Mouse (Mus musculus): ENCODE measurements around the gene Rpl7a. TPM values are rescaled to one million over a fixed set of nuclear protein-coding genes. Genes with fewer than 3 reads are reported as not detected.

The Rpl7a gene
- polyA plus RNA-seq, 1 experiment from 2014 or later = 697 TPM

GRCm38 (mm10) chr2:26913416-26914147, 3.0 kb downstream of the Rpl7a start:
- POLR2A ChIA-PET = interaction anchor here (0.6 kb wide), 1 partner anchor 150 kb away, joined by 3 read pairs; no protein-coding TSS in a partner anchor
- CTCF ChIA-PET = interaction anchor here (1.1 to 2.0 kb wide), 2 partner anchors 17 to 267 kb away, joined by 3 to 7 read pairs; no protein-coding TSS in a partner anchor
- no peak for DNase-seq (ENCODE audit: low read depth, low spot score)
- in situ Hi-C loops (cut with MboI; ENCODE audit: low pct_unique_long_range_greater_than_20kb) = loop anchor here (25.0 kb wide), 1 partner anchor 476 kb away; the partner anchor contains the start of gene Sec16a
- no peak for ATAC-seq
- no peak for TF ChIP-seq CTCF (IDR thresholded peaks at IDR 0.05)
- no peaks in the 10 kb centered on the region for H3K27me3 ChIP-seq

- in situ Hi-C loops (cut with MboI; ENCODE audit: low pct_unique_long_range_greater_than_20kb) = loop anchor here (25.0 kb wide), 1 partner anchor 477 kb away; the partner anchor contains the start of gene Sec16a
- no peaks in the 10 kb centered on the region for H3K27me3 ChIP-seq
- ChIA-PET CTCF (no interaction called here), POLR2A (no interaction called here)
- TF ChIP-seq CTCF (IDR thresholded peaks at IDR 0.05) = no peak
- no peak for DNase-seq (ENCODE audit: low read depth, low spot score)
- no peak for ATAC-seq
These were observed 3.8 kb downstream of the Rpl7a start for GRCm38 (mm10) chr2:26914148-26914941.

DNA sequence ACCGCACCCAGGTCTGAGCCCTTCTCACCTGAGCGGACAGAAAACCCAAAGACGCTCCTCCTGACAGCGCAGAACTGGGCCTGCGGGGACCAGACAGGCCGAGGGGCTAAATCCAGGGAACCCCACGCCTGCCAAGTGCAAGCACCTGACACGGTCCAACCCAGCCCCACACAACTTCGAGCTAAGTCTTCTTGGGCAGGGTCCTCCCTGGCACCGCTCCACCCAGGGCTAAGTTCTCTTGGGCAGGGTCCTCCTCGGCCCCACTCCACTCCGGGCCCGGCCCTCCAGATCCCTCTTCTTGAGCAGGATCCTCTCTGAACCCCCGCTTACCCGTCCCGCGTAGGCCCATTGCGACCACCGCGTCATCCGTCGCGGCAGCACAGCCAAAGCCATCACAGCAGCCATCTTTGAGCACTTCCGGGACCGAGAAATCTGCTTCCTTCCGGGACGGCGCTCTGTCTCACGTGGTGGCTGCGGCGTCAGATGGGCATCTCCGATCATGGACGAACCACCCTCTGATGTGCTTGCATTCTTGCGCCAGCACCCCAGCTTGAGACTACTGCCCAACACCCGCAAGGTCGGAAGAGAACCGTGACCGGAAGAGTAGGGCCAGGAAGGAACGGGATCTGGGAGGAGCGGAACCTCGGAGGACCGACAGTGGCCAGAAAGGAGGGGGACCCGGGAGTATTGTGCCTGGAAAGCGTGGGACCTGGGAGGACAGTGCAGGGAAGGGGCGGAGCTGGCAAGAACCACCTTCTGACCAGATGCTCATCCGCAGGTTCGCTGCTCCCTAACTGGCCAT, 5.6 kb downstream of the Rpl7a start, which contains the start of the genes Surf2 and Surf1:
Gene Surf2 (plus strand): TSS at position 441 of the 802 bp plus-strand sequence.
Gene Surf1 (minus strand): TSS at position 604 of the 802 bp plus-strand sequence.
- peak; percentile 55 for ATAC-seq
- in situ Hi-C loops (cut with MboI; ENCODE audit: low pct_unique_long_range_greater_than_20kb) = loop anchor here (25.0 kb wide), 1 partner anchor 479 kb away; the partner anchor contains the start of gene Sec16a
- ChIA-PET CTCF (interaction anchor here (1.4 to 2.5 kb wide), 2 partner anchors 13 to 14 kb away, joined by 3 to 10 read pairs; partner anchors contain the start of gene Surf6), POLR2A (interaction anchor here (1.1 to 3.3 kb wide), 2 partner anchors 10 to 16 kb away, joined by 4 to 17 read pairs; no protein-coding TSS in a partner anchor)
- DNase-seq (ENCODE audit: low read depth, low spot score) = no peak
- no peak for TF ChIP-seq CTCF (IDR thresholded peaks at IDR 0.05)
- H3K27me3 ChIP-seq = no peaks in the 10 kb centered on the region

DNA sequence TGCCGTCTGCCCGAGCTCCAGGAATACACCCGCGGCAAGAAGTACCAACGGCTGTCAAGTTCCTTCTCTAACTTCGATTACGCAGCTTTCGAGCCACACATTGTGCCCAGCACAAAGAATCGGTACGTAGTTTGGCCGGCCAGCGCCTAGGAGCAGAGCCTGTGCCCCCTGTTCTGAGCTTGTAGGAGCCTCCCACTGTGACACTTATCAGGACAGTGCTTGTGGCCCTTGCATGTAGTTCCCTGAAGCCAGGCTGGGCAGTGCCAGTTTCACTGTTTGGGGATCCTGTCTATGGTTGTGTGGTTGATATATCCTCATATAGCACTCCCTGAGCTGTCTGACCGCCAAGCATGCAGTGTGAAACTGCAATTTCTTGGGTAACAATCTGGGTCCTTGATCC, 6.2 kb downstream of the Rpl7a start:
- no peak for DNase-seq (ENCODE audit: low read depth, low spot score)
- CTCF ChIA-PET = interaction anchor here (1.4 to 2.5 kb wide), 2 partner anchors 13 to 14 kb away, joined by 3 to 10 read pairs; partner anchors contain the start of gene Surf6
- TF ChIP-seq CTCF (IDR thresholded peaks at IDR 0.05) = no peak
- ATAC-seq = no peak
- in situ Hi-C loops (cut with MboI; ENCODE audit: low pct_unique_long_range_greater_than_20kb) = loop anchor here (25.0 kb wide), 1 partner anchor 479 kb away; the partner anchor contains the start of gene Sec16a
- POLR2A ChIA-PET = interaction anchor here (3.3 kb wide), 1 partner anchor 10 kb away, joined by 17 read pairs; no protein-coding TSS in a partner anchor
- no peaks in the 10 kb centered on the region for H3K27me3 ChIP-seq

GRCm38 (mm10) chr2:26919684-26920083, 9.1 kb downstream of the Rpl7a start:
- in situ Hi-C loops (cut with MboI; ENCODE audit: low pct_unique_long_range_greater_than_20kb) = loop anchor here (25.0 kb wide), 1 partner anchor 482 kb away; the partner anchor contains the start of gene Sec16a
- no peaks in the 10 kb centered on the region for H3K27me3 ChIP-seq
- ChIA-PET CTCF (interaction anchor here (1.3 to 2.4 kb wide), 3 partner anchors 10 to 12 kb away, joined by 3 to 7 read pairs (median 3); no protein-coding TSS in a partner anchor), POLR2A (interaction anchor here (0.6 kb wide), 1 partner anchor 16 kb away, joined by 4 read pairs; no protein-coding TSS in a partner anchor)
- ATAC-seq (no peak), DNase-seq (ENCODE audit: low read depth, low spot score) (no peak)
- TF ChIP-seq CTCF (IDR thresholded peaks at IDR 0.05) = no peak

GRCm38 (mm10) chr2:26920190-26920855, 9.8 kb downstream of the Rpl7a start:
- in situ Hi-C loops (cut with MboI; ENCODE audit: low pct_unique_long_range_greater_than_20kb) = loop anchor here (25.0 kb wide), 1 partner anchor 483 kb away; the partner anchor contains the start of gene Sec16a
- DNase-seq (ENCODE audit: low read depth, low spot score) (no peak), ATAC-seq (no peak)
- CTCF ChIA-PET = interaction anchor here (1.3 to 1.5 kb wide), 2 partner anchors 10 to 11 kb away, joined by 3 read pairs; no protein-coding TSS in a partner anchor
- POLR2A ChIA-PET = interaction anchor here (0.6 kb wide), 1 partner anchor 16 kb away, joined by 4 read pairs; no protein-coding TSS in a partner anchor
- H3K27me3 ChIP-seq = no peaks in the 10 kb centered on the region
- no peak for TF ChIP-seq CTCF (IDR thresholded peaks at IDR 0.05)

DNA sequence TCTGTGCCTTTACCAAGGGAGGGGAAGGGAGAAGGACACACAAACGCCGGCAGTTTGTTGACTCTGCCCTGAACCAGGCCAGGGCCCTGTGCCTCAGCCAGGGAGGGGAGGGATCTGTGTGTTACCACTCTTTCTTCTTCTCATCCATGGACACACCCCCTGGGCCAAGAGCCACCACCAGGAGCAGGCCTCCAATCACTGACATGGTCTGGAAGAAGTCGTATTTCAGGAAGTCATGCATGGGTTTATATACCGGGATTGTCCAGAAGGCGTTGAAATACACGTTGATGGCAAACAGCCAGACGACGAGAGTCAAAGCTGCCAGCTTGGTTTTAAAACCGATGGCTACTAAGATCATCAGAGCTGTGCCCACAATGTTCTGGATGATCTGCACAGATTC, 11.2 kb downstream of the Rpl7a start:
- POLR2A ChIA-PET = interaction anchor here (0.9 kb wide), 1 partner anchor 10 kb away, joined by 3 read pairs; no protein-coding TSS in a partner anchor
- CTCF ChIA-PET = interaction anchor here (0.8 to 1.6 kb wide), 5 partner anchors 10 to 117 kb away, joined by 3 to 4 read pairs (median 3); no protein-coding TSS in a partner anchor
- TF ChIP-seq CTCF (IDR thresholded peaks at IDR 0.05) = no peak
- DNase-seq (ENCODE audit: low read depth, low spot score) = no peak
- ATAC-seq = no peak
- in situ Hi-C loops (cut with MboI; ENCODE audit: low pct_unique_long_range_greater_than_20kb) = loop anchor here (25.0 kb wide), 1 partner anchor 484 kb away; the partner anchor contains the start of gene Sec16a
- no peaks in the 10 kb centered on the region for H3K27me3 ChIP-seq

DNA sequence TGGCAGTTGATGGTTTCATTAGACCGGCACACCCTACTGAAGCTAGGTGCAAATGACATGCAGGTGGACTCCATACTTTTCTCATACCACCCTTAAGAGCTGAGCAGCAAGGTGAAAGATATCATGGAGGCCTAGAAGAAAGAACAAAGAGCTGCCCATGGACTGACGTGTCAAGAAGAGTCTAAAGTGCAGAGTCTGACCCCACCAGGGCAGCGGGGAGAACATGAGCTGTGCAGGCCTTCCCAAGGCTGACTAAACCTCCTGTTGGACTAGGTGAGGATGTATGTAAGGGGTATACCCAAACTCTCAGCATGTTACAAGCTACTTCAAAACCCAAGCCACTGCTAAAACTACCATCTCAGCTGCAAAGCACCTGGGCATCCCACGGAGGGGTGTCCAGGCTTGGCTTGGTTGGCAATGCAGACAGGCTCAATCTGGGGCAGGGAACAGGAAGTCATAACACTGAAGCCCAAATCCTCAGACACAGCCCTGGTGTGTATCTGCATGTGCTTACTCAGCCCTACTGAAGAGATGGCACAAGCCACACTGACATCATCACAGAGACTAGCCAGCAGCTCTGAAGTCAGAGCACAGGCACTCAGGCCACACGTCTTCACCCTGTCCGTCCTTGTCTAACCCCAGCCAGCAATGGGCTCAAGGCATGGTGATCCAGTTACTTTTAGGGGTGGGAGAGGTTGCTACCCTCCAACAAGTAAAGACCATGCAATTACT, 17.3 kb downstream of the Rpl7a start:
- ATAC-seq (peak; percentile 36), DNase-seq (ENCODE audit: low read depth, low spot score) (no peak)
- ChIA-PET POLR2A (interaction anchor here (3.7 kb wide), 1 partner anchor 11 kb away, joined by 17 read pairs; the partner anchor contains the start of genes Surf1 and Surf2), CTCF (interaction anchor here (2.0 kb wide), 1 partner anchor 19 kb away, joined by 4 read pairs; no protein-coding TSS in a partner anchor)
- TF ChIP-seq CTCF (IDR thresholded peaks at IDR 0.05) = no peak
- H3K27me3 ChIP-seq = no peaks in the 10 kb centered on the region
- in situ Hi-C loops (cut with MboI; ENCODE audit: low pct_unique_long_range_greater_than_20kb) = no loop called here
